Mouse (Mus musculus) hematopoietic stem cell, adult 5-6 weeks (primary cell): ENCODE results near the gene Peg10. TPM values are rescaled to one million over a fixed set of nuclear protein-coding genes. Genes with fewer than 3 reads are reported as not detected.

ENCODE experiments used
- total RNA-seq: library from RNA; stranded (forward); fragments of 172-1452, 232-1000 nt; gene quantifications from 2 replicates; pipeline ENCODE4 v1.2.3, GENCODE M21; 2017

The Peg10 gene
- total RNA-seq, 1 experiment from 2014 or later, result 0.05 TPM

Other genes with a start within 250 kb of the Peg10 start
- 0.35 and 0.50 TPM in 2 replicates for gene Col1a2, start 242.5 kb upstream of the Peg10 start, total RNA-seq
- gene Casd1, start 146.5 kb upstream of the Peg10 start, total RNA-seq, result 68.8 and 146 TPM in 2 replicates
- 16.0 and 25.8 TPM in 2 replicates for gene Sgce, start 99 bp upstream of the Peg10 start, total RNA-seq
- gene Ppp1r9a, start 155.6 kb downstream of the Peg10 start, total RNA-seq, result 43.4 and 43.8 TPM in 2 replicates